Mouse (Mus musculus) embryonic facial prominence, embryonic 11.5 days (tissue): Measurements from ENCODE around the gene Cpsf7. TPM values are rescaled to one million over a fixed set of nuclear protein-coding genes. Genes with fewer than 3 reads are reported as not detected.
A peak's percentile ranks its signal among the peaks of the same experiment; 100 is the strongest.

Source experiments
- ATAC-seq: fragments of 200-750 bp; cut with Nextera tagmentation; replicated peaks from 2 replicates; pipeline ENCODE4 v1.8.0; 2017; ENCODE audit warnings: low read depth; ENCODE audit not compliant: insufficient number of reproducible peaks, low FRiP score, low TSS enrichment
- DNase-seq: peaks from one replicate; pipeline ENCODE4 v3.0.0-alpha.2; 2015; ENCODE audit warnings: low spot score
- H3K27ac ChIP-seq: fragments of 300-500 bp; sonication (generic); replicated peaks from 2 replicates; pipeline ENCODE4 v1.5.1; 2014; ENCODE audit warnings: mild to moderate bottlenecking, low read depth, low read length, control low read depth
- H3K27me3 ChIP-seq: fragments of 300-500 bp; sonication (generic); 2 replicates; pipeline ENCODE4 v1.6.1; 2014; ENCODE audit warnings: mild to moderate bottlenecking, low read length, moderate library complexity, mixed read lengths; ENCODE audit not compliant: control insufficient read depth, insufficient read depth
- H3K36me3 ChIP-seq: fragments of 300-500 bp; sonication (generic); replicated peaks from 2 replicates; pipeline ENCODE4 v1.6.1; 2014; ENCODE audit warnings: low read depth, mild to moderate bottlenecking, low read length, moderate library complexity, mixed read lengths; ENCODE audit not compliant: control insufficient read depth, insufficient read depth
- H3K4me1 ChIP-seq: fragments of 300-500 bp; sonication (generic); 2 replicates; pipeline ENCODE4 v1.6.1; 2014; ENCODE audit warnings: low read length, mixed read lengths; ENCODE audit not compliant: control insufficient read depth, insufficient read depth
- H3K4me2 ChIP-seq: fragments of 300-500 bp; sonication (generic); 2 replicates; pipeline ENCODE4 v1.6.1; 2014; ENCODE audit warnings: low read depth, mild to moderate bottlenecking, control low read depth, low read length, moderate library complexity
- H3K4me3 ChIP-seq: fragments of 300-500 bp; sonication (generic); 2 replicates; pipeline ENCODE4 v1.5.1; 2014; ENCODE audit warnings: low read depth, low read length, control low read depth
- H3K9ac ChIP-seq: fragments of 300-500 bp; sonication (generic); replicated peaks from 2 replicates; pipeline ENCODE4 v1.6.1; 2014; ENCODE audit warnings: mild to moderate bottlenecking, control low read depth, low read length
- H3K9me3 ChIP-seq: fragments of 300-500 bp; sonication (generic); replicated peaks from 2 replicates; pipeline ENCODE4 v1.6.1; 2016; ENCODE audit warnings: mild to moderate bottlenecking, low read length, inconsistent platforms, mixed read lengths; ENCODE audit not compliant: control insufficient read depth
- WGBS: fragments of 180-500 bp; shearing (Covaris S2); extraction: QIAGEN DNeasy Blood & Tissue Kit; methylation state at CpG from one replicate; pipeline ENCODE4 v1.1.7; 2014; 5-methylcytosine and 5-hydroxymethylcytosine counted together
- polyA plus RNA-seq: library from polyadenylated mRNA; unstranded; fragments of >200 nt; fragmentation: Nextera tagmentation; extraction: Ambion mirVana; gene quantifications from 2 replicates; pipeline ENCODE4 v1.2.1, GENCODE M21; 2014

The Cpsf7 gene
- polyA plus RNA-seq: 61.7 and 64.6 TPM in 2 replicates

GRCm38 (mm10) chr19:10525106-10525901, at the start of gene Cpsf7:
Cpsf7 (plus strand) TSS chr19:10525266.
- peak; percentile 92 for ATAC-seq
- under 1% methylated on average over 66 of the region's 93 CpGs for WGBS
- peak within 1 kb of the TSS; percentile 96 for H3K27ac ChIP-seq
- H3K27me3 ChIP-seq: no peaks in the 10 kb centered on the region
- no peaks in the 10 kb centered on the region for H3K4me1 ChIP-seq
- no peaks in the 10 kb centered on the region for H3K9me3 ChIP-seq
- peak within 1 kb of the TSS; percentile 76 for H3K4me2 ChIP-seq
- DNase-seq: peak; percentile 97
- 0 out of 2 replicates have a peak, but pooled peaks cover 3% of the 10 kb centered on the region for H3K36me3 ChIP-seq
- H3K4me3 ChIP-seq: peak within 1 kb of the TSS; percentile 98
- peak within 1 kb of the TSS; percentile 98 for H3K9ac ChIP-seq

DNA sequence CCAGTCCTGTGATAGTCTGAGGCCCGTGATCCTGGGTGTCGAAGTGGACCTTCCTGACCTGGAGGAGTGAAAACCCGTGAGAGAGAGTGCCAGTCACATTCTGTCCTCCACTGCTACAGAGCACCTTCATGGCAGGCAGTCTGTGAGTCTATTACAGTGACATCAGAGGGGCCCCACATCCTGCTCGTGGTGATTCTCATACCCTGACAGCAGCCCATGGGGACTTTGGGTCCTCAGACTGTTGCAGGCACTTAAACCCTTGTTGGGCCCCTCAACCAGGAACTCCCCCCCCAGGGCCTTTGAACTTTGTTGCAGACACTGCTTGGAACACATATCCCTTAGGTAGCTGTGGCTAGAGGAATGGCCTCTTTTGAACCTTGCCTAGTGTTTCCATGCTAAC, 45.5 kb upstream of the Cpsf7 start:
- WGBS: 57% methylated on average over 4 of the region's 4 CpGs
- no peak overlapping the region for H3K9ac ChIP-seq
- no peaks in the 10 kb centered on the region for H3K27me3 ChIP-seq
- no peaks in the 10 kb centered on the region for H3K36me3 ChIP-seq
- no peak overlapping the region for H3K4me3 ChIP-seq
- H3K4me1 ChIP-seq: no peaks in the 10 kb centered on the region; the same call in 1 of the 2 replicates
- ATAC-seq (no peak), DNase-seq (no peak)
- H3K4me2 ChIP-seq: no peak overlapping the region
- no peaks in the 10 kb centered on the region for H3K9me3 ChIP-seq
- no peak overlapping the region for H3K27ac ChIP-seq

GRCm38 (mm10) chr19:10482703-10483102, 42.4 kb upstream of the Cpsf7 start, which contains the start of gene Ppp1r32:
Ppp1r32 (minus strand) TSS chr19:10482928.
- DNase-seq: peak; percentile 69
- Histone ChIP-seq H3K9me3 (no peaks in the 10 kb centered on the region), H3K36me3 (no peaks in the 10 kb centered on the region), H3K4me3 (no peak within 1 kb of the TSS), H3K9ac (no peak within 1 kb of the TSS), H3K27me3 (no peaks in the 10 kb centered on the region), H3K4me1 (no peaks in the 10 kb centered on the region; the same call in 1 of the 2 replicates), H3K4me2 (no peak within 1 kb of the TSS), H3K27ac (no peak within 1 kb of the TSS)
- 0 out of 2 replicates have a peak, but pooled peaks have one; percentile 49 for ATAC-seq
- 33% methylated on average over 6 of the region's 6 CpGs for WGBS

DNA sequence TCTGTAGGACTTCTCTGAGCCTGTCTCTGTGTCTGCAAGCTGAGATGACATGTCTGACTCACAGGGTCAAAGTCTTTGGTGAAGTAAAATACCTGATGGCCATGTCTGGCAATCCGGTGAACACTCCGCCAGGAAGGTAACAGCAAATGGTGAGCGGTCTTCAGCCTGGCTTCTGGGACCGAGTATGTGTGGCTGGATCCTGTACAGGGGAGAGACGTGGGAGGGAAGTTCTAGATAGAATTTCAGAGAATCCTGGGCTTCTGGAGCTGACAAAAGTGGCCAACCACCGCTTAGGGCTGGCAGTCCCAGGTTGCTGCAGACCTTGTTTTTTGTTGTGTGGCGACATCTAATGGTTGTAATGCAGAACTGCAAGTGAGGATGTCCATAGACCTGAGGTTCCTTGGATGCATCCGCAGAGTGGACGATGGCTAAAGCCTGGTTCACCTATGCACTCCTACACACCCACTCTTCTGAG, 38.8 kb upstream of the Cpsf7 start:
- 21% methylated on average over 9 of the region's 9 CpGs for WGBS
- no peak overlapping the region for H3K9ac ChIP-seq
- ATAC-seq: peak; percentile 39

GRCm38 (mm10) chr19:10495670-10496069, 29.4 kb upstream of the Cpsf7 start:
- Histone ChIP-seq H3K4me1 (no peaks in the 10 kb centered on the region), H3K4me2 (no peak overlapping the region), H3K27ac (no peak overlapping the region), H3K9ac (no peak overlapping the region), H3K27me3 (no peaks in the 10 kb centered on the region), H3K9me3 (no peaks in the 10 kb centered on the region), H3K4me3 (no peak overlapping the region), H3K36me3 (no peaks in the 10 kb centered on the region)
- ATAC-seq (no peak), DNase-seq (no peak)
- WGBS: 90% methylated on average over 1 of the region's 1 CpGs

More for the DNA sequence above, 38.8 kb upstream of the Cpsf7 start:
- Histone ChIP-seq H3K27me3 (no peaks in the 10 kb centered on the region), H3K4me1 (no peaks in the 10 kb centered on the region; the same call in 1 of the 2 replicates), H3K36me3 (no peaks in the 10 kb centered on the region), H3K4me2 (no peak overlapping the region), H3K9me3 (no peaks in the 10 kb centered on the region), H3K4me3 (no peak overlapping the region), H3K27ac (no peak overlapping the region)
- DNase-seq: peak; percentile 83

GRCm38 (mm10) chr19:10496976-10497375, 28.1 kb upstream of the Cpsf7 start:
- no peaks in the 10 kb centered on the region for H3K4me1 ChIP-seq
- DNase-seq: no peak
- no peak overlapping the region for H3K4me2 ChIP-seq
- no peak overlapping the region for H3K27ac ChIP-seq
- no peaks in the 10 kb centered on the region for H3K9me3 ChIP-seq
- no peak overlapping the region for H3K9ac ChIP-seq
- no peak for ATAC-seq
- H3K4me3 ChIP-seq: no peak overlapping the region
- 60% methylated on average over 2 of the region's 2 CpGs for WGBS
- H3K27me3 ChIP-seq: no peaks in the 10 kb centered on the region
- H3K36me3 ChIP-seq: no peaks in the 10 kb centered on the region

- no peak overlapping the region for H3K4me2 ChIP-seq
- no peaks in the 10 kb centered on the region for H3K27me3 ChIP-seq
- H3K9me3 ChIP-seq: no peaks in the 10 kb centered on the region
- ATAC-seq (no peak), DNase-seq (no peak)
- H3K36me3 ChIP-seq: no peaks in the 10 kb centered on the region
- no peak overlapping the region for H3K9ac ChIP-seq
- no peaks in the 10 kb centered on the region for H3K4me1 ChIP-seq
- 64% methylated on average over 8 of the region's 8 CpGs for WGBS
- no peak overlapping the region for H3K27ac ChIP-seq
- H3K4me3 ChIP-seq: no peak overlapping the region
These were observed 27.4 kb upstream of the Cpsf7 start for GRCm38 (mm10) chr19:10497512-10498160.

DNA sequence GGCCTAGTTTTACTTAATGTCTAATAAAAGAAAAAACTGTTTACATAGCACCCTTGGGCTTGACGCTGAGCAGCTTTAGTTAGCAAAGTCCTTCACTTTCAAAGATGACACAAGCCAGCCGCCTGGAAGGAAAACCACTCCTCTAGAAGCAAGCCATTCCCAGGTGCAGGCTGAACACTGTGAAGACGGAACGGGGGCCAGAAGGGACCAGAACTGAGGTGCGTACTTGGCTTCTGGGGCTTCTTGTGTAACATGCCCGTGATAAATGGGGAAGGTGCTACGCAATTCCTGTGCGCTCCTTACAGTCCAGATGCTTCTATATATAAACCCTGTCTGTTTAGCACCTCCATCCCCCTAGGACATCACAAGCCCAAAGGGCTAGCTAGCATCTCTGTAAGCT, 24.5 kb upstream of the Cpsf7 start:
- no peak for ATAC-seq
- no peaks in the 10 kb centered on the region for H3K27me3 ChIP-seq
- H3K4me1 ChIP-seq: no peaks in the 10 kb centered on the region
- H3K4me2 ChIP-seq: no peak overlapping the region
- H3K9me3 ChIP-seq: no peaks in the 10 kb centered on the region
- H3K27ac ChIP-seq: no peak overlapping the region
- WGBS: 89% methylated on average over 8 of the region's 8 CpGs
- H3K36me3 ChIP-seq: no peaks in the 10 kb centered on the region
- no peak overlapping the region for H3K9ac ChIP-seq
- no peak for DNase-seq
- H3K4me3 ChIP-seq: no peak overlapping the region
